Mouse (Mus musculus): ENCODE data around the gene Rmi1. TPM values are rescaled to one million over a fixed set of nuclear protein-coding genes. Genes with fewer than 3 reads are reported as not detected.

Rmi1 gene
- polyA plus RNA-seq, 1 experiment from 2014 or later = 22.7 TPM

MicroRNAs within 50 kb of the gene (microRNA counts, 519-probe panel; counts per million panel counts)
- 32.2 counts per million for microRNA mmu-miR-7a

Small RNA genes within 50 kb of the gene (microRNA-seq; reads per million reads assigned to microRNA genes)
- gene Mir7-1 (ENCODE audit: borderline number of aligned reads) = 63.2 reads per million, percentile 60 among the genes with 10 or more reads in this experiment

Other genes with a start within 250 kb of the Rmi1 start
- gene Idnk, start 244.6 kb upstream of the Rmi1 start, polyA plus RNA-seq (2014; fragmentation: Nextera tagmentation; extraction: Ambion mirVana) = 30.7 and 32.5 TPM in 2 replicates
- gene Ubqln1, start 186.6 kb upstream of the Rmi1 start, polyA plus RNA-seq (2014; fragmentation: Nextera tagmentation; extraction: Ambion mirVana) = 71.6 and 91.5 TPM in 2 replicates
- 22.7 TPM in 2 replicates for gene Gkap1, start 126.5 kb upstream of the Rmi1 start, polyA plus RNA-seq (2014; fragmentation: Nextera tagmentation; extraction: Ambion mirVana)
- gene Kif27, start 43.1 kb upstream of the Rmi1 start, polyA plus RNA-seq (2014; fragmentation: Nextera tagmentation; extraction: Ambion mirVana) = 0.31 and 0.66 TPM in 2 replicates
- gene 2210016F16Rik, start 17.0 kb upstream of the Rmi1 start, polyA plus RNA-seq (2014; fragmentation: Nextera tagmentation; extraction: Ambion mirVana) = 31.4 and 34.5 TPM in 2 replicates
- gene Hnrnpk, start 1.1 kb downstream of the Rmi1 start, polyA plus RNA-seq (2014; fragmentation: Nextera tagmentation; extraction: Ambion mirVana) = 1,114 and 1,293 TPM in 2 replicates
- not detected in 2 replicates for gene Slc28a3, start 208.6 kb downstream of the Rmi1 start, polyA plus RNA-seq (2014; fragmentation: Nextera tagmentation; extraction: Ambion mirVana)